Mouse (Mus musculus): ENCODE results near the gene Pank4. TPM values are rescaled to one million over a fixed set of nuclear protein-coding genes. Genes with fewer than 3 reads are reported as not detected.

Pank4 gene
- polyA plus RNA-seq, 1 experiment: 40.0 TPM

GRCm38 (mm10) chr4:154981076-154981475 is 17.2 kb downstream of the Pank4 start:
- no peak for TF ChIP-seq GATA1 (IDR thresholded peaks at IDR 0.05; ENCODE audit: low read length)

- TF ChIP-seq GATA1 (IDR thresholded peaks at IDR 0.05; ENCODE audit: low read length): no peak
These were observed 17.6 kb downstream of the Pank4 start for GRCm38 (mm10) chr4:154981530-154981929.

- TF ChIP-seq GATA1 (IDR thresholded peaks at IDR 0.05; ENCODE audit: low read length): no peak
These were observed 18.6 kb downstream of the Pank4 start for GRCm38 (mm10) chr4:154982247-154983120.

GRCm38 (mm10) chr4:154983767-154984166 is 19.8 kb downstream of the Pank4 start:
- TF ChIP-seq GATA1 (IDR thresholded peaks at IDR 0.05; ENCODE audit: low read length): no peak

- no peak for TF ChIP-seq GATA1 (IDR thresholded peaks at IDR 0.05; ENCODE audit: low read length)
These were observed 21.3 kb downstream of the Pank4 start for GRCm38 (mm10) chr4:154985151-154985777.

GRCm38 (mm10) chr4:154986096-154986495 is 22.2 kb downstream of the Pank4 start:
- TF ChIP-seq GATA1 (IDR thresholded peaks at IDR 0.05; ENCODE audit: low read length): no peak

GRCm38 (mm10) chr4:154986750-154987149 is 22.8 kb downstream of the Pank4 start:
- TF ChIP-seq GATA1 (IDR thresholded peaks at IDR 0.05; ENCODE audit: low read length): no peak

- TF ChIP-seq GATA1 (IDR thresholded peaks at IDR 0.05; ENCODE audit: low read length): no peak
These were observed 31.0 kb downstream of the Pank4 start for GRCm38 (mm10) chr4:154994876-154995275.

GRCm38 (mm10) chr4:154996572-154997154 is 32.7 kb downstream of the Pank4 start:
- TF ChIP-seq GATA1 (IDR thresholded peaks at IDR 0.05; ENCODE audit: low read length): no peak

GRCm38 (mm10) chr4:154999379-154999778 is 35.5 kb downstream of the Pank4 start:
- no peak for TF ChIP-seq GATA1 (IDR thresholded peaks at IDR 0.05; ENCODE audit: low read length)

- no peak for TF ChIP-seq GATA1 (IDR thresholded peaks at IDR 0.05; ENCODE audit: low read length)
These were observed 41.4 kb downstream of the Pank4 start for GRCm38 (mm10) chr4:155005278-155005677.

- no peak for TF ChIP-seq GATA1 (IDR thresholded peaks at IDR 0.05; ENCODE audit: low read length)
These were observed 42.4 kb downstream of the Pank4 start for GRCm38 (mm10) chr4:155006296-155006695.

GRCm38 (mm10) chr4:155007641-155008040 is 43.7 kb downstream of the Pank4 start:
- no peak for TF ChIP-seq GATA1 (IDR thresholded peaks at IDR 0.05; ENCODE audit: low read length)

- no peak for TF ChIP-seq GATA1 (IDR thresholded peaks at IDR 0.05; ENCODE audit: low read length)
These were observed 44.2 kb downstream of the Pank4 start for GRCm38 (mm10) chr4:155008075-155008474.

GRCm38 (mm10) chr4:155009216-155009615 is 45.3 kb downstream of the Pank4 start:
- TF ChIP-seq GATA1 (IDR thresholded peaks at IDR 0.05; ENCODE audit: low read length): no peak

- no peak for TF ChIP-seq GATA1 (IDR thresholded peaks at IDR 0.05; ENCODE audit: low read length)
These were observed 46.9 kb downstream of the Pank4 start for GRCm38 (mm10) chr4:155010870-155011269.

Measured in G1E-ER4 (cell line).